Mouse (Mus musculus) left cerebral cortex, postnatal 4 days (tissue): ENCODE data around the gene Pcdh15. TPM values are rescaled to one million over a fixed set of nuclear protein-coding genes. Genes with fewer than 3 reads are reported as not detected.

Source experiments
- DNase-seq: peaks from one replicate; pipeline ENCODE4 v3.0.0-alpha.2; 2022
- intact Hi-C: fragments of 180-260 bp; cut with DNase I; formaldehyde crosslinking; loops from one replicate; pipeline ENCODE4 v1.15.1; 2025
- total RNA-seq, 2 experiments: library from RNA; stranded (reverse); gene quantifications; 2 replicates each; pipeline ENCODE4 v1.2.3; 2021

Gene Pcdh15
- total RNA-seq, 2 experiments from 2014 or later, result 40.5 to 43.8 TPM

DNA sequence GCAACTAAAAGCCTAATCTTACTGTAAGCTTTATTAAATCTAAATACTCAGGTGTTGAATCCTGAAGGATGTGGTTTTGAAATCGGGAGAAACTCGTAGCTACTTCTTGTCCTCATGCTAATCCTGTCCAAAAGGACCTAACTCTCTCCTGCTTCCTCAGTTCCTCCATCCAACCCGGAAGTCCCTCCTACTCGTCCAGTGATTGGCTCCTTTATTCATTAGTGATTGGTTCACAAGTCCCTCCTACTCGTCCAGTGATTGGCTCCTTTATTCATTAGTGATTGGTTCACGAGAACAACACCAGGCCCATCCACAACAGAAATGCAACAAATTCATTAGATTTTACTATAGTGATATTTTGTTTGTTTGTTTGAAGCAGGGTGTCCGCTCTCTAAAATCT lies 227.7 kb downstream of the Pcdh15 start:
- no peak for DNase-seq
- intact Hi-C loops, result no loop called here

DNA sequence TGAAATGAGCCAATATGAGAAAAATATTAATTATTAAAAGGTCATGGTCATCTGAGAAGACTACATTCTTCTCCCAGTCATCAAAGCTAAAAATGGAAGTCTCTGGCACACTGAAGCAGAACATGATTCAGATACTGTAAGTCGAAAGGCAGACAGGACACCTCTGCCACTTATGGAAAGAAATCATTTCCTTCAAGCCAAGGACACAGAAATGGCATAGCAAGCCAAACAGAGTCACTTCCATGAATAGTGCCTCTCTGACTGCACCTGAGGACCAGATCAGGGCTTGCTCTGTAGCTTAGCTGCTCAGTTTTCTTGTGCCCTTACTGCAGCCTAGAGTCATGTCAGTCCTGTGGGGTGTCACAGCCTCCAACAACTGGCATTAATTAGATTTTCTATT lies 234.3 kb downstream of the Pcdh15 start:
- no peak for DNase-seq
- intact Hi-C loops, result no loop called here

DNA sequence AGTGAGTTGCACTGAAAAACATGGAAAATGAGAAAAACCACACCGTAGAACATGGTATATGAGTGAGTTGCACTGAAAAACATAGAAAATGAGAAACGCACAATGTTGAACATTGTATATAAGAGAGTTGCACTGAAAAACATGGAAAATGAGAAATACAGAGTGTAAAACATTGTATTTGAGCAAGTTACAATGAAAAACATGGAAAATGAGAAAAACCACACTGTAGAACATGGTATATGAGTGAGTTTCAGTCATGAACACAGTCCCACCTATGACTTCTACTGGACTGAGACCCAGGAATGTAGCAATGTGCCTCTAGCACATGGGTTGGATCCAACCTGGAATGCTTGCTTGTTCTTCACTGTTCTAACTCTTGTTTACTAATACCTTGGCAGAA lies 279.9 kb downstream of the Pcdh15 start:
- intact Hi-C loops, result no loop called here
- DNase-seq, result no peak

DNA sequence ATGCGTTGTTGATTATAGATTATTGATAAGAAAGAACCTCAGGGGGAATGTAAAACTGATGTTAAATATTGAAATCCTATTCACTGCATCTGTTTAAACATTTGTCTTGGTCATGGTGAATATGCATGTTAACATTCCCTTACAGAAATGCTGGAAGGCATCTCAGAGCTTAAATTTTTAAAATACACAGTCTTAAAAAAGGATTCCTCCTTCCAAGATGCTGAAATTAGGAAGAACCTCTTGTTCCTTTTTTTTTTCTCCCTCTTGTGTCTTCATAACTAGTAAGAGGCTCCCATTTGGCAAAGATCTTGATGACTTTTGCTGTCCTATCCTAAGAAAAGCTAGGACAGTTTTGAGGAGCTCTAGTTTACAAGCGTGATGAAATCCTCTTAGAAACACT lies 284.9 kb downstream of the Pcdh15 start:
- DNase-seq, result no peak

DNA sequence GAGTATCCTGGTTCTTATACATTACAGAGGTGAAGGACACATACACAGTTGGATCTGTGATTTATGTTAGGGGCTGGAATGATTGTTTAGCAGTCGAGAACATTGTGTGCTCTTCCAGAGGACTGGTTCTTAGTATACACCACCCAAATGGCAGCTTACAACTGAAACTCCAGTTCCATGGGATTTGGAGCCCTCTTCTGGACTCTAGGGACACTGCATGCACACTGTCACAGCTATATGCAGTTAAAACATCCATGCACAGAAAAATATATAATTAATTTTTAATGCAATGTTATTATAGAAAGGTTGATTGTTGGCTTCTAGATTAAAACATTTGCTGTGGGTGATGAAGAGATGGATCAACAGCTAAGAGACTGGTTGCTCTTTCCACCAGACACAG lies 301.3 kb downstream of the Pcdh15 start:
- intact Hi-C loops, result no loop called here
- no peak for DNase-seq

More for the DNA sequence above, 284.9 kb downstream of the Pcdh15 start:
- intact Hi-C loops, result no loop called here

DNA sequence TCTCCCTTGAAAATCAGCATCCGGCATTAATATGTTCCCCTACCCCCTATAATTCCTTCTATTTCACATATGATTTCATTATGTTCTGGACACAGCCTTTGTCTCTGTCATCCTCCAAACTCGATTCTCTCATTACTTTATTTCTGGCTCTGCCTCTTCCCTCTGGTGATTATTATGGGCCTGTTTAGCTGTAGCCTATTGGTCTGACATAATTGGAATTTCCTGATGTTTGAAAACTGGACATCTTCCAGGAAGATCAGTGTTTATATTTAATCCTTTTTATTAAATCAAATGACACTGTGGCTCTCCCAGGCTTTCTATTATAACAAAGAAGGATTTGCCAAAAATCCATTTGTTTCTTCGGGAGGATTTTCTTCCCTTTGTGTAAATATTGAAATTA lies 326.3 kb downstream of the Pcdh15 start:
- DNase-seq, result no peak
- intact Hi-C loops, result no loop called here

DNA sequence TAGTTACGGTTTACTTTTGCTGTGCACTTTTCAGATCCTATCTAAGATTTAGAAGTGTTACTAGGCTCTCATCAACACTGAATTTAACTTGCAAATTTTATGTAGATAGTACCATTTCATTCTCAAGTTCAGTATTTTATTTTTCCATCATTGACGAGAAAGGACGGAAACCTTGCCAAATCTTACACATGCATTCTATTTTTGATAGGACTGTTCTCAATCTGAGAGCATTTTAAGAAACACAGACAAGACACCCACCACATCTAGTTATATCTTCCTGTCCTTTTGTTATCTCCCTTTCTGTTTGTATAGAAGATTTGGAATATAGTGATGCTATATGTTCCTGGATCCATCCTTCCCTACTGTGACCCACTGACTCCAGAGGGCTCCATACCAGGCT lies 332.2 kb downstream of the Pcdh15 start:
- DNase-seq, result no peak

DNA sequence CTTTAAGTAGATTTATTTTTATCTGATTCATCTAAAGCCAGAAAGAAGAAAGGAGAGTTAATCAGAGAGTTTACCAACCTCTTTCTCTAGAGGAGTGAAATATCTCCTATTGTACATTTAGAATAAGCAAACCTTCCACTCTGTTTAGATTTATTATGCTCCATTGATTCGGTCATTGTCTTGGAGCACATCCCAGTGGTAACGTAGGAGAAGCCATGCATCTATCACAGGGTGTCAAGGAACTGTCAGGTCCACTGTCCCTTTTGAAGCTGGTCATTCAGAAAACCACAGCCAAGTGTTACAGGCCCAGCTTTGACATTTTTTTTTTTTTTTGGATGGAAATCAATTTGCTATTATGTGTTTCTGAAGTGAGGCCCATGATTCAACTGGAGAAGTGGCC lies 384.9 kb downstream of the Pcdh15 start:
- DNase-seq, result no peak
- intact Hi-C loops, result no loop called here

More for the DNA sequence above, 332.2 kb downstream of the Pcdh15 start:
- intact Hi-C loops, result no loop called here

DNA sequence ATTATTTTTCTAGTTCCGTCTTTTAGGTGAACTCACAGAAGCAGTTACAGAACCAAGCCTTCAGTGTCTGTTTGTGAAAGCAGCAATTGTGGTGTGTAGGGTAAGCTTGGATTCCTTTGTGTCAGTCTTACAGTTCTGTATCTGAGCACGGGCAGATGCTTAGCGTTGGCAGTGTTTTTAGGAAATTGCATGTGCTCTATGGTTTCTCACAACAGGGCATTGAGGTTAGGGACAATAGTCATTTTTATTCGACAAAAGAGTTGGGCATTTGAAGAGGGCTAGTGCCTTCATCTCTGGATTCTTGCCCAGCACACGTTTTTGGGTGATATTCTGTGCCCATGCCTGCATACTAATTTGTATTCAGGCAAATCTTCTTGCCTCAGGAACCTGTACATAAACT lies 392.5 kb downstream of the Pcdh15 start:
- DNase-seq, result no peak
- intact Hi-C loops, result no loop called here

DNA sequence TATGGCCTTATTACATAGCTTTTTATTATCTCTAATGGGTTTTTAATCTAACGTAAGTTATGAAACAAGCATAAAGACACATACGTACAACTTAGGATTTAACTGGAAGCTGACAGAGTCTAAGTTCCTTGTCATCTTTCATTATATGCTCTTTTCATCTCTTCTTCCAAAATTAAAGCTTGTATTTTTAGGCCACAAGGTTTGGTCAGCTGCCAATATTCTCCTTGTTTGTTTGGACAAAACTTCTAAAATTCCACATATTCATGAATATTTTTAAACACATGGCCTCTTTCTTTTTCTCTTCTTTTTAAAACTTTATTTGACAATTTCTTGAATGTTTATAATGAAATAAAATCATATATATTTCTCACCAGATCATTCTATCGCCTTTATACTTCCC lies 415.7 kb downstream of the Pcdh15 start:
- intact Hi-C loops, result no loop called here
- DNase-seq, result no peak

DNA sequence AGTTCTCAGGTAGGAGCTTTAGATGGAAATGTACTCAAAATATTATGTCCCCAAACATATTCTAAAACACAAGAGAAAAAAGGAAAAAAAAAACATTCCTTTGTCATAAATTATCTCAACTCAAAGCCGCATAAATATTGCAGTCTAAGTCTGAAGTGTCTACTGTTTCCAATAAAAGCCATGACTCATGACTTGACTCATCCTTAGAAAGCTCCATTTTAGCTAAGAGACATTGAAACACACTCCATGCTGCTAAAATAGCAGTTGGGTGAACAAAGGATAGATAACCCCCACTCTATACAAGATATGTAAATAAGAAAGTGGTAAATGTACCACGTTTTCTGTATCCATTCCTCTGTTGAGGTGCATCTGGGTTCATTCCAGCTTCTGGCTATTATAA lies 416.6 kb downstream of the Pcdh15 start:
- no peak for DNase-seq
- intact Hi-C loops, result no loop called here

DNA sequence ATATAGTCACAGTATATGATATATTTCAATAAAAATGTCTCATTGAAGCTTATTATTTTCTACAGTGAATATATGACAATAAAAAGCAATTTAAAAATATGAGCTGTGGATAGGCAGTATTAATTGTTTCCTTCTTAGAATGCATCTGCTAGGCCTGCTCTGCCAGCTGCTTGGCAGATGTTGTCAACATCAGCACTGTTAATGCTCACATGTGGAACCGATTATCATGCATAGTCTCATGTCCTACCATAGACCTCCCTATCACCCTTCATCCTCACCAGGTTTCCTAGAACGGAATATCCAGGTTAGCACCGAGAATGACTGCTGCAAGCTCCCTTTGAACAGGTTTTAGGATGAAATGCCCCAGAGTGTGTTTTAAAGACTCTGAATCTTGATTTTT lies 420.3 kb downstream of the Pcdh15 start:
- DNase-seq, result no peak
- intact Hi-C loops, result no loop called here

DNA sequence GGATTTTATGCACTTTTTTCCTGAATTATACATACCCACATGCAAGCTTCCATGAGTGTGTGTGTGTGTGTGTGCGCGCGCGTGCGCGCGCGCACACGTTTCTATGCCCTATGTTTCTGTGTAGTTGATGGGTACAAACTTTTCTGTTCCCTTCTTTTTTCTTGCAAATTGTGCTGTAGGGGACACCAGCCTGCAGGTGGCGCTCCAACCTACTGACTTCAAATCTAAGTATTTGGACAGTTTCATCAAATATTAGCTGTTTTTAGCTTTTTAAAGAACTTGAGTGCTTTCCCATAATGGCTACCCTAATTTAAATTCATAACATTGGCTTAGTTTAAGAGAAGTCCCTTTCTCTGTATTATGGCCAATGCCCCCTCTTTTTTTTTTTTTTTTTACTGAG lies 453.7 kb downstream of the Pcdh15 start:
- intact Hi-C loops, result no loop called here
- peak; percentile 21 for DNase-seq

DNA sequence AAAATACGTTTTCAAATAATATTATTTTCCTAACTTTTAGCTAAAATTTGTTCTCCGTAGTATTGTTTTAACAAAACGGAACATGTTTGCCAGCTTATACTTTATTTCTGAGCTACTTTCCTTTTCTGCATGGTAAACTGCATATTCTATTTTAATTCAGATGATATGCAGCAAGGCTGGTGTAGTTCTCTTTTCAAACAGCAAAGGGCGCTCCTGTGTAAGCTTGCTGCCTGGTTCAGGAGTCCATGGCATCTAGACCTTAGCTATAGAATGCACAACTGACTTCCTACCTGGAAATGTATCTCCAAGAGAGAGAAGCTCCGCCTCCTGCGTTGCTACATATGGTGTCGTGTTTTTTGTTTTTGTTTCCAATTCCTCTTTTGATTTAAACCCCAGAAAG lies 465.1 kb downstream of the Pcdh15 start:
- intact Hi-C loops, result no loop called here
- peak; percentile 28 for DNase-seq

DNA sequence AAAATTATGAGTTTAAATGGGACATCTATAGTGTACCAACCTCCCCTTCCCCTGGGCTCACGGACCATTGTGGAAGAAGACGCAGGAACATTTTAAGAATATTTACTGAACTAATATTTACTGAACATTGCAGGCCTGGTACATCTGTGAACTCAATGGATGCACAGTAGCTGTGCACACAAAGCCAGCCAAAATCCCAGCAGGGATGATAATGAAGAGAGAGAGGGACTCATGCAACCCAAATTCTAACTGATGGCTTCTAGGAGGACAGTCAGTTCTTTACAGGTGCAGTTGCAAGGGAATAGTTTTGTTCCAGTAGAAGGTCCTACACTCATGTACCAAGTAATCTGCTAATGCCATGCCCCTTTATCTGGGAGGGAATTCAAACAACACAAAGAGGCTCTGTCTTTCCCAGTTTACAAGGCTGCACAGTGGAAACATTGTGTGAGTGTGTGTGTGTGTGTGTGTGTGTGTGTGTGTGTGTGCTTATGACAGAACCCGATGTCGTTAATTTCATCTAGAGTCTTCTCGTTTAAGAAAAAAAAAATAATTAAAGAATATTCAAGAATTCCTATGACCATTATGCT lies 475.7 kb downstream of the Pcdh15 start:
- intact Hi-C loops, result no loop called here
- no peak for DNase-seq

DNA sequence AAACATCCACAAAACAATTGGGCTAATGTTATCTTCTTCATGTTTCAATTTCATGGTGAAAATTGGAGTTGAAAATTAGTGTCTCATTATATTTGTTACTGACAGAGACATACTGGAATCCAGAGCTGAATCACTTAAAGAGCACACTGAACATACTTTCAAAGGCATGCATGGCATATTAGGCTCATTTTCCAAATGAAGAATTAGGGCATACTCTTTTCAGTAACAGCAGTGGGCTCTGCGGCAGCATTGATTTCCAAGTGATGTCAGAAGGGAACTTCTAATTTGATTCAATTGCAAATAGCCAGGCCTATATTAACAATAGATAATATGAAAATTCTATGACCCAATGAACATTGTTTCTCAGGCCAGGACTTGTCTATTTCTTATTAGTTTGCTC lies 568.4 kb downstream of the Pcdh15 start:
- intact Hi-C loops, result no loop called here
- DNase-seq, result no peak

DNA sequence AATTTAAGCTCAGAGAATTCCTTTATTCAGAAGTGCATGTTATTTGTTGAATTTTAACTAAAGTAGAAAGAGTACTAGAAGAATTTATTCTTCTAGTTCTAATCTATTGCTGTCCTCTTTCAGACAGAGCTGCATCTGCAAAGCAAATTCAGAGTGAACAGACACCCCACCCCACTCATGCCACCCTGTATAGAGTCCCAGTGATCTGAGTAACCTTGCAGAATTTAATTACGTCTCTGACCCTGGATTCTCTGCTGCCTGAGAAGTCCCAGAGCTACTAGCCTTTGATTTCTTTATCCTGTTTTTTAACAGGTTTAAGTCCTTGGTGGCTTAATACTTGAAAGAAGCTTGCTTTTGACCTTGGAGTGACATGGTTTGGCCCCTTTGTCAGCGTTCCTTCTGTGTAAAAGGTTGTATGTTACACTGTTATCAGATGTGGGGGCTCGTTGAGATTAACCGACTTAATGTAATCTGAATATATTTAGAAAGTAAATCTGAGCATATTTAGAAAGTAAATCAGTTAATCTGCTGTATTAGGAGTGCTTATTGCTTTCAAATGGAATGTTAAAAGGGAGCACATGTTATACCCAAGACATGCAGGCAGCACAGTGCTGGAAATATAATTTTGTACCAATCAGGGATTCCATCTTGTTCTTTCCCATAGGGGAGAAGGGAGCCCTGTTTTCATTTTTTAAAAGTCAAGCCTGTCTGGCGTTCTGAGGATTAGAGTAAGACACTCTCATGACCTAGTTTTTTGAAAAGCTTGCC lies 601.6 kb downstream of the Pcdh15 start:
- no peak for DNase-seq
- intact Hi-C loops, result no loop called here

DNA sequence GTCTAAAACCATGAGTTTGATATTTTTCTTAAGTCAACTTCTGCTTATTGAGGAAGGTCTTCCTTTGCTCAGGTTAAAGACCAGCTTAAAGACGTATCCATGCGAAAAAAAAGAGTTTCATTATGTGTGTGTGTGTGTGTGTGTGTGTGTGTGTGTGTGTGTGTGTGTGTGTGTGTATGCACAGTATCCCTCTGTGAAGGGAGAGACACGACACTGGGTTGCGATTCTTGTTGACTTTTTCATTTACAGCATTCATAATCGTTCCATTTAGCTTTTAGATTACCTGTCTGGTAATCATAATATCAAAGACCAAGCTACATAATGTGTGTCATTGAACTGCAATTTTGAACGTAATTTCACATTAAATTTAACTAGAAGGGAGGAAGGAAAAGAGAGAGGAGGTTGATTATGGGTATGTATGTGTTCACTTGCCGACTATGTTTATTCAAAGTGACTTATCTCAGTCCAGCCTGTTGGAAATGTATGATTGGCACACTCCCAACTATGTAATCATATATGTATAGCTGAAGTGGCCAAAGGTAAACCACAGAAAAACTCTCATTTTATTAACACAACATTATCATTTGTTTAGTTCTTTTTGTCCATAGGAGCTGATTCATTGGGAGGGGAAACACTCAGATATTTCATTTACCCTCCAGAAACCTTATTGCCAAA lies 626.6 kb downstream of the Pcdh15 start:
- intact Hi-C loops, result no loop called here
- no peak for DNase-seq

DNA sequence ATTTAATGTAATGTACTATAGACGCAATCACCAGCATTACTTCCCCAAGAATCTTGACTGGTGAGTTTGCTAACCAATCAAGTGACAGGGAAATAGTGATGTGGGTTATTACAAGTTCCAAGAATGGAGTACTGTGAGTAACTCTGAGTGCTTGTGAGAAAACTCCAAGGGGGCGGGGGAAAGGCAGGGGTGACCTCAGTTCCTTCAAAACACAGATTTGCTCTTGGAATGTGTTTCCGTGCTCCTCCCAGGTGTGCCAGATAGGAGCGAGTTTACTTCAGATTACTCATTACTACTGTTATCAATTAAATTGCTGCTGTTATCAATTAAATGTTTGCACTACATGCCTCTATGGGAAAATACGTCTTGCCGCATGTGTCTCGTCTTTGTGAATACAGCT lies 634.1 kb downstream of the Pcdh15 start:
- DNase-seq, result no peak
- intact Hi-C loops, result no loop called here

DNA sequence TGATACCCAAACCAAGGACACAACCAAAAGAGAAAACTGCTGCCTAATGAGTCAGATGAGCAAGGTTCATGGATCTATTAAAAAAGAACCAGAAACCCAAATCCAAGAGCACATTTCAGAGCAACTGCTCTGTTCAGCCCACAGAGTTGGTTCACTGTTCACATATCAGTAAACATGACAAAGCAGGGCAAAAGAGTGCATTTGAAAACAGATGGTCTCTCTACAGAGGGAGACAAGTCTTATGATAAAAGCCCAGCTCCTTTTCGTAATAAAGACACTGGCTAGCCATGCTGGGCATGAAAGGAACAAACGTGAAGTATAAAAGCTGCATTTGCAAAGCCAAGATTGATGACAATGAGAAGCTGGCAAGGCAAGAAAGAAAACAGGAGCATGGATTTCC lies 649.9 kb downstream of the Pcdh15 start:
- no peak for DNase-seq
- intact Hi-C loops, result no loop called here

DNA sequence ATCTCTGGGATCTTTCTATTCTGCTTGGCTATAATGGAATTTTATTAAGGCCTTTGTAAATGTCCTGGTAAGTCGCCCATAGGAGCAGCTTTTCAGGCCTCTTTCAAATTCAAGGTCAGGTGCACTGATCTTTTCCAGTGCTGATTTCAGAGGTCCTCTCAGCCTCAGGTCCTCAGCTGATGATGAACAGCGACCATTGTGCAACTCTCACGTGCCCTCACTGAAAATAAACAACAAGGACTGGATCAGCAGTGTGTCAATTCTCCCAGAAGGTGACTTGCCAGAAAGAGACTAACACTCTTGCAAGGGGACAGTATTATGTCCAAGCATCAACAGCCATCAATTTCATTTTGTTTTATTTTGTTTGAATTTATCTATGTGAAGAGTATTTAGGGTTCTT lies 654.7 kb downstream of the Pcdh15 start:
- intact Hi-C loops, result no loop called here

DNA sequence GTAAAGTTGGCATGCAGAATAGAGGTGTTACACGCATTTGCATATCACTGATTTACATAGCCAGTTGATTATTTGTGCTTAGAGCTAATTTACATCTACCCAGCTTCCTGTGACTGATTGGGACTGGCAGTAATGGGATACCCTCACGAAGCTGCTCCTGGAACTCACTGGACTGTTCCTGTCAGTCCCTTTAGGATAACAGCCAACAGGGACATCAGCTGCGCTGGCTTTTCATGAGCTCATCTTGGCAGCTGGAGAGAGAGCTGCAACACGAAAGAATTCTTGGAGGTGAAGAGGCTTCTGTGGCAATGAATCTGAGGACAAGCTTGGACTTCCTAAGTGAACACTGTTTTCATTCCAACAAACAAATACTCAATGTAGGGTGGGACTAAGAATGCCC lies 683.8 kb downstream of the Pcdh15 start:
- peak; percentile 22 for DNase-seq
- intact Hi-C loops, result no loop called here

More for the DNA sequence above, 654.7 kb downstream of the Pcdh15 start:
- no peak for DNase-seq
